Mouse (Mus musculus): ENCODE results near the gene Mertk. TPM values are rescaled to one million over a fixed set of nuclear protein-coding genes. Genes with fewer than 3 reads are reported as not detected.

Mertk gene
- total and polyA plus RNA-seq, 2 experiments from 2014 or later, result 2.0 to 7.7 TPM

DNA sequence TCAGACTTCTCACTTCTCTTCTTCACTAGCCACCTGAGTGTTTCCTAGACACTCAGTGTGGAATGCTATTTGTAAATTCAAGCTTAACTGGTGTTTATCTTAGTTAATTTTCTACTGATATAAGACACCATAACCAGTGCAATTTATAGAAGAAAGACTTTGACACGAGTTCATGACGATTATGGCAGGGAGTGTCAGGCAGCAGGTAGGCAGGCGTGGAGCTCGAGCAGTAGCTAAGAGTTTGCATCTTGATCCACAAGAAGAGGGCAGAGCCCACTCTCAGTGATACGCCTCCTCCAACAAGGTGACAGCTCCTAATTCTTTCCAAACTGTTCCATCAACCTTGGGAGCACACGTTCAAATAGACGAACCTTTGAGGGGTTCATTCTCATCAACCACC, 27.9 kb downstream of the Mertk start:
- H3K4me1 ChIP-seq (ENCODE audit: insufficient read depth, low read length), result no peaks in the 10 kb centered on the region

DNA sequence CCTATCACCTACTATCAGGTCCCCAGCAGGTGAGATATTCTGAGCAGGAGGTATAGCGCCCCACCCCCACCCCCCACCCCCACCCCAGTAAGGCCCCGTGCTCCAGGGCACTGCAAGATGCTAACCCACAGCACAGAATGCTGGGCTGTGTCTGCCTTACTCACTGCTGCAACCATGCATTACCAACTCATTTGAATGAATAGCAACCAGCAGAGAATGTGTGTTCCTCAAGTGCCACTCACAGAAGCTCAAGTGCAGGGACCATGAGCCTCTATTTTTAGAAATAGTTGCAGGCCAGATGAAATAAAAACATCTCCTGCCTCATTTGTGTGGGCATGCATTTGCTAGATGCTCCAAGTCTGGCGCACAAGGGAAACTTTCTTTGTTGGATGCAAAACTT, 28.8 kb downstream of the Mertk start:
- whole genome bisulfite sequencing, result 55% methylated on average over 3 of the region's 3 CpGs
- Histone ChIP-seq H3K27ac (ENCODE audit: low read depth, low read length) (no peak overlapping the region), H3K4me1 (ENCODE audit: insufficient read depth, low read length) (no peaks in the 10 kb centered on the region), H3K4me2 (ENCODE audit: low read depth, low read length, poor library complexity, severe bottlenecking) (no peak overlapping the region), H3K9ac (replicated peaks; ENCODE audit: low read length, poor library complexity, severe bottlenecking) (no peak overlapping the region), H3K4me3 (ENCODE audit: low read depth, low read length) (no peak overlapping the region), H3K36me3 (ENCODE audit: insufficient read depth, low read length) (no peaks in the 10 kb centered on the region), H3K27me3 (ENCODE audit: insufficient read depth, low read length) (no peaks in the 10 kb centered on the region), H3K9me3 (ENCODE audit: low read length) (no peaks in the 10 kb centered on the region)
- DNase-seq (ENCODE audit: low spot score) (no peak), ATAC-seq (ENCODE audit: low FRiP score) (no peak)
- no peak for TF ChIP-seq CTCF (IDR thresholded peaks at IDR 0.05)

More for the DNA sequence above, 27.9 kb downstream of the Mertk start:
- Histone ChIP-seq H3K9me3 (ENCODE audit: low read length) (no peaks in the 10 kb centered on the region), H3K9ac (replicated peaks; ENCODE audit: low read length, poor library complexity, severe bottlenecking) (no peak overlapping the region), H3K4me3 (ENCODE audit: low read depth, low read length) (no peak overlapping the region), H3K36me3 (ENCODE audit: insufficient read depth, low read length) (no peaks in the 10 kb centered on the region), H3K27ac (ENCODE audit: low read depth, low read length) (no peak overlapping the region), H3K27me3 (ENCODE audit: insufficient read depth, low read length) (no peaks in the 10 kb centered on the region), H3K4me2 (ENCODE audit: low read depth, low read length, poor library complexity, severe bottlenecking) (no peak overlapping the region)
- no peak for ATAC-seq (ENCODE audit: low FRiP score)
- TF ChIP-seq CTCF (IDR thresholded peaks at IDR 0.05), result no peak
- 89% methylated on average over 7 of the region's 7 CpGs for WGBS
- no peak for DNase-seq (ENCODE audit: low spot score)

DNA sequence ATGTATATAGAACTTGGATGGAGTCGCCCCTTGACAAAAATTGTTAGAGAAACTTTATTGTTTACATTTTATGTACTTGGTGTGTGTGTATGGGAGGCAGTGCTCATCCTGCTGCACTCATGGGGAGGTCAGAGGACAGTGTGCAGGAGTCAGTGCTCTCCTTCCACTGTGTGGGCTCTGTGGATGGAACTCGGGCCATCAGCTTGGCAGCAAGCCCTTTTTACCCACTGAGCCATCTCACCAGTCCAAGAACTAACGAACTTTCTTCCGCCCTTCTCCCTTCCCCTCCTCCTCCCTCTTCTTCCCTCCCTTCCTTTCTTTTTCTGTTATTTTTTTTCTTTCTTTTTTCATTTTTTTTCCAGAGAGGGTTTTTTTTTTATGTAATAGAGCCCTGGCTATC, 29.3 kb downstream of the Mertk start:
- Histone ChIP-seq H3K27me3 (ENCODE audit: insufficient read depth, low read length) (no peaks in the 10 kb centered on the region), H3K9me3 (ENCODE audit: low read length) (no peaks in the 10 kb centered on the region), H3K9ac (replicated peaks; ENCODE audit: low read length, poor library complexity, severe bottlenecking) (no peak overlapping the region), H3K27ac (ENCODE audit: low read depth, low read length) (no peak overlapping the region), H3K4me2 (ENCODE audit: low read depth, low read length, poor library complexity, severe bottlenecking) (no peak overlapping the region), H3K4me3 (ENCODE audit: low read depth, low read length) (no peak overlapping the region), H3K36me3 (ENCODE audit: insufficient read depth, low read length) (no peaks in the 10 kb centered on the region), H3K4me1 (ENCODE audit: insufficient read depth, low read length) (no peaks in the 10 kb centered on the region)
- no peak for DNase-seq (ENCODE audit: low spot score)
- ATAC-seq (ENCODE audit: low FRiP score), result no peak
- TF ChIP-seq CTCF (IDR thresholded peaks at IDR 0.05), result no peak
- WGBS, result 76% methylated on average over 4 of the region's 4 CpGs

DNA sequence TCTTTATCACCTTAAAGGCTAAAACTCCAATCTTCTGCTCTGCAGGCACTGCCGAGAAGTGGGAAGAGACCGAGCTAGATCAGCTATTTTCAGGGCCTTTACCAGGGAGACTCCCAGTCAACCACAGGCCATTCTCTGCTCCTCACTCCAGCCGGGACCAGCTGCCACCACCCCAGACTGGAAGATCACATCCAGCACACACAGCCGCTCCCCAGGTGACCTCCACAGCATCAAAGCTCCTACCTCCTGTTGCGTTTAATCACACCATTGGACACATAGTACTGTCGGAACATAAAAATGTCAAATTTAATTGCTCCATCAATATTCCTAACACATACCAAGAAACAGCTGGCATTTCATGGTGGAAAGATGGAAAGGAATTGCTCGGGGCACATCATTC, 30.4 kb downstream of the Mertk start:
- Histone ChIP-seq H3K4me2 (ENCODE audit: low read depth, low read length, poor library complexity, severe bottlenecking) (no peak overlapping the region), H3K9ac (replicated peaks; ENCODE audit: low read length, poor library complexity, severe bottlenecking) (no peak overlapping the region), H3K36me3 (ENCODE audit: insufficient read depth, low read length) (no peaks in the 10 kb centered on the region), H3K27me3 (ENCODE audit: insufficient read depth, low read length) (no peaks in the 10 kb centered on the region), H3K4me1 (ENCODE audit: insufficient read depth, low read length) (no peaks in the 10 kb centered on the region), H3K9me3 (ENCODE audit: low read length) (no peaks in the 10 kb centered on the region), H3K27ac (ENCODE audit: low read depth, low read length) (no peak overlapping the region), H3K4me3 (ENCODE audit: low read depth, low read length) (no peak overlapping the region)
- ATAC-seq (ENCODE audit: low FRiP score), result no peak
- no peak for TF ChIP-seq CTCF (IDR thresholded peaks at IDR 0.05)
- WGBS, result 75% methylated on average over 7 of the region's 7 CpGs
- DNase-seq (ENCODE audit: low spot score), result no peak

DNA sequence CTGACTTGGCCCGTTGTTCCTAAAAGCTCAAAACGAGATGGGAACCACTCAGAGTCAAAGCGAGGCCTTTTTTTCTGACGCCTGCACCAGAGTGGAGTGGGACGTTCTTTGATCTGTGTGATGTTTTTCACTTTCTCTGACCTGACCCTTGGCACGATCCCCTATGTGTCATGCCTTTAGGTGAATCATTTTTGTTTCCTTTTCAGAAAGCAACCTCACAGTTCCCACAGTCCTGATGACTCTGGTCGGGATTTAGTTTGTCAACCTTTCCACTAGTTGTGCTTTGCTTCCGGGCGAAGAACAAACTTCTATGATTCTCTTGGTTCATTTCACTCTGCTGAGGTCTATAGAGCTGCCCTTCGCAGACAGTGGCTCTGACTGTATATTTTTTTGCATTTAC, 32.8 kb downstream of the Mertk start:
- ATAC-seq (ENCODE audit: low FRiP score), result no peak
- H3K9ac ChIP-seq (replicated peaks; ENCODE audit: low read length, poor library complexity, severe bottlenecking), result no peak overlapping the region
- DNase-seq (ENCODE audit: low spot score), result no peak
- no peak overlapping the region for H3K27ac ChIP-seq (ENCODE audit: low read depth, low read length)
- no peak for TF ChIP-seq CTCF (IDR thresholded peaks at IDR 0.05)
- no peaks in the 10 kb centered on the region for H3K36me3 ChIP-seq (ENCODE audit: insufficient read depth, low read length)
- no peaks in the 10 kb centered on the region for H3K4me1 ChIP-seq (ENCODE audit: insufficient read depth, low read length)
- no peaks in the 10 kb centered on the region for H3K9me3 ChIP-seq (ENCODE audit: low read length)
- 86% methylated on average over 10 of the region's 10 CpGs for WGBS
- H3K4me2 ChIP-seq (ENCODE audit: low read depth, low read length, poor library complexity, severe bottlenecking), result no peak overlapping the region
- no peaks in the 10 kb centered on the region for H3K27me3 ChIP-seq (ENCODE audit: insufficient read depth, low read length)
- H3K4me3 ChIP-seq (ENCODE audit: low read depth, low read length), result no peak overlapping the region

DNA sequence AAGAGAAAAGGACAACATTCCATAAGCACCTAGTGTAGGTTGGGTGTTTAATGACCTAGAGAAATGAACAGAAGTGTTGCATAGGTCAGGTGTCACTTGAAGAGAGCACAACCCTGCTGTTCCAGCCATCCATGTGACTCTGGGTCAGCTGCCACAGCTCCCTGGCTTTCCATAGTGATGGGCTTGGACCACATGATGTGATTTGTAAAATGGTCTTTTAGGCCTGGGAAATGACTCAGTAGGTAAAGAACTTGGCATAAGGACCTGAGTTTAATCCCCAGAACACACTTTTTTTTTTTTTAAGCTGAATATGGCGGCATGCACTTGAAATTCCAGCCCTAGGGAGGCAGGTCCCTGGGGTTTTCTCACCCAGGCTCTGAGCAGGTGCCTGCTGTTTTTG, 33.2 kb downstream of the Mertk start:
- Histone ChIP-seq H3K4me1 (ENCODE audit: insufficient read depth, low read length) (no peaks in the 10 kb centered on the region), H3K4me3 (ENCODE audit: low read depth, low read length) (no peak overlapping the region), H3K9me3 (ENCODE audit: low read length) (no peaks in the 10 kb centered on the region), H3K4me2 (ENCODE audit: low read depth, low read length, poor library complexity, severe bottlenecking) (no peak overlapping the region), H3K9ac (replicated peaks; ENCODE audit: low read length, poor library complexity, severe bottlenecking) (no peak overlapping the region), H3K27ac (ENCODE audit: low read depth, low read length) (no peak overlapping the region), H3K27me3 (ENCODE audit: insufficient read depth, low read length) (no peaks in the 10 kb centered on the region), H3K36me3 (ENCODE audit: insufficient read depth, low read length) (no peaks in the 10 kb centered on the region)
- no peak for ATAC-seq (ENCODE audit: low FRiP score)
- TF ChIP-seq CTCF (IDR thresholded peaks at IDR 0.05), result no peak
- DNase-seq (ENCODE audit: low spot score), result no peak
- 81% methylated on average over 1 of the region's 1 CpGs for WGBS

Measured in midbrain, postnatal 0 days (tissue).